Mouse (Mus musculus): ENCODE results near the gene Gm20814.
"Not testable (repeated sequence)": the region's sequence is repeated elsewhere in the genome, so short reads cannot be mapped to it uniquely, and the experiment has no call there.

Gene Gm20814

DNA sequence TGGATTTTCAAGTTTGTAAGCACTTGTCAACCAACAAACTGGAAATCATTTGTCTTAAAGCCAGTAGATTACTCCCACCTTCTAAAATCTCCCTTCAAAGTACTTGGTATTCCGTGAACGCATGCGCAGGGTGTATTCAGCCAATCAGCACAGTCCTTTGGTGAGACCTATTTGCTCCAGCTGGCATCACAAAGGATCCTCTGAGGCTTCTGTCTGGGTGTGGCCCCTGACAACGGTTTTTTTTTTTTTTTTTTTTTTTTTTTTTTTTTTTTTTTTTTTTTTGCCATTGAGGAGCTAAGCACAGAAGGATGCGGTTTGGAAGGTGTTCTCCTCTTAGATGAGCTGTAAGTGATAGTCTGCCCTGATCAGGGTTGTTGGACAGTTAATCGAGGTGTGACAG lies at the start of gene Gm20814:
Gene Gm20814 (plus strand): TSS at position 301 of the 400 bp plus-strand sequence.
- DNase-seq (ENCODE audit: low spot score in 2 of 2) = not testable (repeated sequence)

Data from thymus, postnatal 10 days (tissue).